Mouse (Mus musculus) hindbrain, embryonic 10.5 days (tissue): ENCODE results near the gene Etfa. TPM values are rescaled to one million over a fixed set of nuclear protein-coding genes. Genes with fewer than 3 reads are reported as not detected.

ENCODE experiments used
- DNase-seq: peaks from one replicate; pipeline ENCODE4 v3.0.0-alpha.2; 2017; ENCODE audit warnings: low spot score
- H3K27ac ChIP-seq: fragments of 300-500 bp; sonication (generic); 2 replicates; pipeline ENCODE4 v1.5.1; 2016; ENCODE audit warnings: mild to moderate bottlenecking, moderate library complexity
- H3K27me3 ChIP-seq: fragments of 300-500 bp; sonication (generic); 2 replicates; pipeline ENCODE4 v1.6.1; 2016; ENCODE audit warnings: mild to moderate bottlenecking; ENCODE audit not compliant: poor library complexity, insufficient read depth, severe bottlenecking
- H3K36me3 ChIP-seq: fragments of 300-500 bp; sonication (generic); 2 replicates; pipeline ENCODE4 v1.6.1; 2016; ENCODE audit warnings: mild to moderate bottlenecking, moderate library complexity
- H3K4me1 ChIP-seq: fragments of 300-500 bp; sonication (generic); replicated peaks from 2 replicates; pipeline ENCODE4 v1.6.1; 2016; ENCODE audit warnings: mild to moderate bottlenecking
- H3K4me3 ChIP-seq: fragments of 300-500 bp; sonication (generic); 2 replicates; pipeline ENCODE4 v1.5.1; 2016; ENCODE audit warnings: mild to moderate bottlenecking, moderate library complexity
- H3K9me3 ChIP-seq: fragments of 300-500 bp; sonication (generic); 2 replicates; pipeline ENCODE4 v1.6.1; 2016; ENCODE audit warnings: mild to moderate bottlenecking, moderate library complexity
- WGBS: fragments of 180-500 bp; shearing (Covaris S2); methylation state at CpG from one replicate; pipeline ENCODE4 v1.1.7; 2016; 5-methylcytosine and 5-hydroxymethylcytosine counted together
- polyA plus RNA-seq: library from polyadenylated mRNA; unstranded; fragments of >200 nt; fragmentation: Nextera tagmentation; extraction: Ambion mirVana; gene quantifications from 2 replicates; pipeline ENCODE4 v1.2.1, GENCODE M21; 2016

The Etfa gene
- polyA plus RNA-seq, 1 experiment from 2014 or later = 122 TPM

DNA sequence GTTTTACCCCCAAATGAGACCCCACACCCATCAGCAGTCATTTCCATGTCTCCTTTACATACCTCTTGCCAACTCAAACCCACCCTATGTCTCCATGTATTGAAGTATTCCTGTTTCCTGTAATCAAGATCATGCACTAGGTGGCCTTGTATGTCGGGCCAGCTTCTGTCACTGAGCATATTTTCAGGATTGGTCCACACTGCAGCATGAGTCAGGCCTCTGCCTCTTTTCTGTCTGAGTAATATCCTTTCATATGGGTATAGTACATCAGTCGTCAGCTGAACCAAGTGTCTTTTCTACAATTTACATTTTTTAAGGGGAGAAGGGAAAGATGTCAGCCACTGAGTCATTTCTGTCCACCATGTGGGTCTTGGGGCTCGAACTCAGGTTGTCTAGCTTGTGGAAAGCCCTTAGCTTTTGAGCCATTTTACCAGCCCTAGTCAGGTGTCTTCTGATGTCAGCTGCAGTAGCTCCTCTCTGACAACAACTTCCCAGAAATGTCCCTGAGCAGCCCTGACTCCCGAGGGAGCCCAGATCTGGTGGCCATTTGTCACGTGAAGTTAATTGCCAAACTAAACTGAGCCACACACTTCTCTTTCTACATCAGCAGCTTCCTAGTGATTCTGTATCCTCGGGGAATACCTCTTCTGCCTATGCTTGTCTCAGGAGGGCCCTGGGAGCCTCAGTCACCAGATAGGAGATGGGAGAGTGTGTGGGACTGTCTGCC is 106.9 kb downstream of the Etfa start:
- Histone ChIP-seq H3K4me1 (peaks cover 51% of the 10 kb centered on the region), H3K36me3 (no peaks in the 10 kb centered on the region), H3K4me3 (no peak overlapping the region), H3K27ac (peak overlapping the region; percentile 12; the same call in 1 of the 2 replicates), H3K27me3 (no peaks in the 10 kb centered on the region), H3K9me3 (no peaks in the 10 kb centered on the region)
- no peak for DNase-seq
- WGBS = 78% methylated on average over 6 of the region's 6 CpGs

Other genes with a start within 250 kb of the Etfa start
- gene Nrg4, start 185.4 kb downstream of the Etfa start, polyA plus RNA-seq = 0.64 and 1.0 TPM in 2 replicates
- gene Tmem266, start 185.3 kb downstream of the Etfa start, polyA plus RNA-seq = 0.46 and 1.2 TPM in 2 replicates
- gene Isl2, start 26.4 kb upstream of the Etfa start, polyA plus RNA-seq = 15.7 and 19.1 TPM in 2 replicates